Mouse (Mus musculus): ENCODE data around the gene Fgf8.

Gene Fgf8

GRCm38 (mm10) chr19:45742218-45742983, at the start of gene Fgf8:
Gene Fgf8 (minus strand): TSS chr19:45742915.
- DNase-seq (ENCODE audit: low spot score) = no peak

- no peak for DNase-seq (ENCODE audit: low spot score)
Observed at GRCm38 (mm10) chr19:45792404-45792803, 49.7 kb upstream of the Fgf8 start.

- DNase-seq (ENCODE audit: low spot score) = no peak
Observed at GRCm38 (mm10) chr19:45789888-45790874, 47.5 kb upstream of the Fgf8 start.

GRCm38 (mm10) chr19:45789365-45789764, 46.6 kb upstream of the Fgf8 start:
- no peak for DNase-seq (ENCODE audit: low spot score)

GRCm38 (mm10) chr19:45788337-45788736, 45.6 kb upstream of the Fgf8 start:
- DNase-seq (ENCODE audit: low spot score) = no peak

- no peak for DNase-seq (ENCODE audit: low spot score)
Observed at GRCm38 (mm10) chr19:45787450-45787849, 44.7 kb upstream of the Fgf8 start.

- no peak for DNase-seq (ENCODE audit: low spot score)
Observed at GRCm38 (mm10) chr19:45785470-45785869, 42.8 kb upstream of the Fgf8 start.

- DNase-seq (ENCODE audit: low spot score) = no peak
Observed at GRCm38 (mm10) chr19:45783933-45784576, 41.3 kb upstream of the Fgf8 start.

- DNase-seq (ENCODE audit: low spot score) = peak; percentile 99
Observed at GRCm38 (mm10) chr19:45783181-45783932, 40.6 kb upstream of the Fgf8 start, which contains the start of gene Mgea5. Gene Mgea5 (minus strand): TSS chr19:45783837.

GRCm38 (mm10) chr19:45782315-45783001, 39.7 kb upstream of the Fgf8 start:
- peak; percentile 82 for DNase-seq (ENCODE audit: low spot score)

GRCm38 (mm10) chr19:45781676-45782075, 39.0 kb upstream of the Fgf8 start:
- DNase-seq (ENCODE audit: low spot score) = peak; percentile 30

GRCm38 (mm10) chr19:45780350-45780915, 37.7 kb upstream of the Fgf8 start:
- no peak for DNase-seq (ENCODE audit: low spot score)

GRCm38 (mm10) chr19:45775486-45775885, 32.8 kb upstream of the Fgf8 start:
- no peak for DNase-seq (ENCODE audit: low spot score)

- DNase-seq (ENCODE audit: low spot score) = no peak
Observed at GRCm38 (mm10) chr19:45771501-45771900, 28.8 kb upstream of the Fgf8 start.

GRCm38 (mm10) chr19:45760810-45761209, 18.1 kb upstream of the Fgf8 start:
- no peak for DNase-seq (ENCODE audit: low spot score)

GRCm38 (mm10) chr19:45758671-45759070, 16.0 kb upstream of the Fgf8 start:
- DNase-seq (ENCODE audit: low spot score) = no peak

GRCm38 (mm10) chr19:45753551-45753950, 10.8 kb upstream of the Fgf8 start:
- no peak for DNase-seq (ENCODE audit: low spot score)

GRCm38 (mm10) chr19:45751881-45752280, 9.2 kb upstream of the Fgf8 start:
- no peak for DNase-seq (ENCODE audit: low spot score)

GRCm38 (mm10) chr19:45749243-45750043, 6.7 kb upstream of the Fgf8 start, which contains the start of gene Npm3:
Gene Npm3 (minus strand): TSS chr19:45749591.
- DNase-seq (ENCODE audit: low spot score) = peak; percentile 91
